Comparison of ENCODE assay signal across 8 mouse cellular contexts in genomic region chr1:105660015-105660414, GRCm38 (mm10). TPM values are rescaled to one million over a fixed set of nuclear protein-coding genes. Genes with fewer than 3 reads are reported as not detected.
DNase-seq lines count a peak whose midpoint lies in the region; ATAC-seq and TF ChIP-seq lines count a peak whose summit lies in the region.

No protein-coding gene starts in this region.

- intact Hi-C loops in gastrocnemius, adult 2 months (cut with DNase I), result loop anchor here (10.0 kb wide), 2 partner anchors 335 to 735 kb away; partner anchors contain the start of gene Zcchc2
- intact Hi-C loops in gastrocnemius, postnatal 36 days (cut with DNase I), result loop anchor here (5.0 to 10.0 kb wide), 2 partner anchors 47 to 335 kb away; partner anchors contain the start of gene Zcchc2

- no peaks in the 10 kb centered on the region for H3K27me3 ChIP-seq in midbrain, embryonic 11.5 days (ENCODE audit: control insufficient read depth, insufficient read depth, low read length)
- H3K27me3 ChIP-seq in midbrain, embryonic 16.5 days (ENCODE audit: control insufficient read depth, insufficient read depth, low read depth, low read length), result no peaks in the 10 kb centered on the region
- no peaks in the 10 kb centered on the region for H3K27me3 ChIP-seq in hindbrain, embryonic 10.5 days (ENCODE audit: insufficient read depth, poor library complexity, severe bottlenecking)

- H3K36me3 ChIP-seq in midbrain, embryonic 11.5 days (ENCODE audit: control insufficient read depth, insufficient read depth, low read length), result no peaks in the 10 kb centered on the region
- H3K36me3 ChIP-seq in midbrain, embryonic 16.5 days (ENCODE audit: control insufficient read depth, insufficient read depth, low read length), result no peaks in the 10 kb centered on the region; the same call in 1 of the 2 replicates
- peaks cover 9% of the 10 kb centered on the region; the same call in 1 of the 2 replicates for H3K36me3 ChIP-seq in hindbrain, embryonic 10.5 days

- no peak overlapping the region for H3K4me3 ChIP-seq in gastrocnemius, adult 2 months
- no peak overlapping the region for H3K4me3 ChIP-seq in midbrain, embryonic 11.5 days (ENCODE audit: low read depth, low read length)
- H3K4me3 ChIP-seq in midbrain, embryonic 16.5 days (ENCODE audit: low read depth, low read length), result no peak overlapping the region
- H3K4me3 ChIP-seq in hindbrain, embryonic 10.5 days, result no peak overlapping the region

- peaks cover 7% of the 10 kb centered on the region for H3K4me1 ChIP-seq in midbrain, embryonic 11.5 days (ENCODE audit: control insufficient read depth, insufficient read depth, low read length)
- H3K4me1 ChIP-seq in midbrain, embryonic 16.5 days (ENCODE audit: control insufficient read depth, insufficient read depth, low read length), result peaks cover 3% of the 10 kb centered on the region; the same call in 1 of the 2 replicates
- peaks cover 17% of the 10 kb centered on the region for H3K4me1 ChIP-seq in hindbrain, embryonic 10.5 days (replicated peaks)

- no peak overlapping the region for H3K9ac ChIP-seq in midbrain, embryonic 11.5 days (ENCODE audit: low read length)
- no peak overlapping the region for H3K9ac ChIP-seq in midbrain, embryonic 16.5 days (ENCODE audit: low read depth, low read length)

- H3K9me3 ChIP-seq in midbrain, embryonic 11.5 days (ENCODE audit: control insufficient read depth, low read length), result no peaks in the 10 kb centered on the region
- H3K9me3 ChIP-seq in midbrain, embryonic 16.5 days (replicated peaks; ENCODE audit: control insufficient read depth, low read length, poor library complexity, severe bottlenecking), result no peaks in the 10 kb centered on the region
- H3K9me3 ChIP-seq in hindbrain, embryonic 10.5 days, result no peaks in the 10 kb centered on the region

- WGBS in midbrain, embryonic 11.5 days, result 23% methylated on average over 3 of the region's 3 CpGs
- 18% methylated on average over 3 of the region's 3 CpGs for WGBS in midbrain, embryonic 16.5 days
- 28% methylated on average over 3 of the region's 3 CpGs for WGBS in hindbrain, embryonic 10.5 days

- TF ChIP-seq CTCF in gastrocnemius, adult 2 months (IDR thresholded peaks at IDR 0.05), result peak; percentile 87

- DNase-seq in gastrocnemius, adult 2 months, result no peak
- DNase-seq in gastrocnemius, postnatal 36 days, result no peak
- peak; percentile 89 for DNase-seq in midbrain, embryonic 11.5 days (ENCODE audit: low spot score, missing footprints)
- DNase-seq in R1 (ENCODE audit: low read depth, low spot score), result peak; percentile 62
- peak; percentile 49 for DNase-seq in hindlimb bud, embryonic 11.5 days (ENCODE audit: extremely low spot score, low read depth, low spot score)
- DNase-seq in retina, postnatal 7 days (ENCODE audit: low read depth, low spot score), result peak; percentile 39
- no peak for DNase-seq in hindbrain, embryonic 10.5 days (ENCODE audit: low spot score)

- no peak for ATAC-seq in midbrain, embryonic 11.5 days (ENCODE audit: low FRiP score)
- no peak for ATAC-seq in midbrain, embryonic 16.5 days

- H3K4me2 ChIP-seq in midbrain, embryonic 11.5 days, result no peak overlapping the region
- H3K4me2 ChIP-seq in midbrain, embryonic 16.5 days (ENCODE audit: low read length), result no peak overlapping the region

- H3K27ac ChIP-seq in gastrocnemius, adult 2 months, result no peak overlapping the region
- H3K27ac ChIP-seq in midbrain, embryonic 11.5 days (ENCODE audit: low read depth, low read length), result no peak overlapping the region
- no peak overlapping the region for H3K27ac ChIP-seq in midbrain, embryonic 16.5 days (ENCODE audit: low read length)
- no peak overlapping the region for H3K27ac ChIP-seq in hindbrain, embryonic 10.5 days

RNA-seq across cellular contexts. Expression of gene Pign, which starts 3.5 kb away (rescaled TPM):
- total RNA-seq in gastrocnemius, adult 2 months (2021), result 10 to 100 TPM in 1 of 2 experiments, 1 to 10 TPM in 1; 6.8 to 11.2 TPM
- 1 to 10 TPM; 5.7 to 8.4 TPM for total RNA-seq in gastrocnemius, postnatal 36 days (2021)
- 13.2 and 14.3 TPM in 2 replicates for polyA plus RNA-seq in midbrain, embryonic 11.5 days (2014; fragmentation: Nextera tagmentation; extraction: Ambion mirVana)
- polyA plus RNA-seq in midbrain, embryonic 16.5 days (2015; fragmentation: Nextera tagmentation; extraction: Ambion mirVana), result 8.1 and 10.0 TPM in 2 replicates
- polyA plus RNA-seq in hindbrain, embryonic 10.5 days (2016; fragmentation: Nextera tagmentation; extraction: Ambion mirVana), result 9.9 and 11.0 TPM in 2 replicates

RNA-seq across cellular contexts. Expression of gene Relch, which starts 3.6 kb away (rescaled TPM):
- 10 to 100 TPM in 1 of 2 experiments, 1 to 10 TPM in 1; 9.6 to 11.3 TPM for total RNA-seq in gastrocnemius, adult 2 months (2021)
- 1 to 10 TPM; 8.1 to 8.5 TPM for total RNA-seq in gastrocnemius, postnatal 36 days (2021)
- 27.9 and 30.1 TPM in 2 replicates for polyA plus RNA-seq in midbrain, embryonic 11.5 days (2014; fragmentation: Nextera tagmentation; extraction: Ambion mirVana)
- polyA plus RNA-seq in midbrain, embryonic 16.5 days (2015; fragmentation: Nextera tagmentation; extraction: Ambion mirVana), result 45.0 and 50.2 TPM in 2 replicates
- 26.0 and 29.2 TPM in 2 replicates for polyA plus RNA-seq in hindbrain, embryonic 10.5 days (2016; fragmentation: Nextera tagmentation; extraction: Ambion mirVana)

Comparison
In these comparisons a context has a peak if more than half of its experiments do, and no peak if none do; other contexts are left out.
1. DNase-seq: peak in midbrain, embryonic 11.5 days (single experiment), R1 (single experiment), hindlimb bud, embryonic 11.5 days (single experiment) and retina, postnatal 7 days (single experiment); none in gastrocnemius, adult 2 months (single experiment), gastrocnemius, postnatal 36 days (0 of 2) and hindbrain, embryonic 10.5 days (single experiment).